Mouse (Mus musculus) hindbrain, postnatal 0 days (tissue): ENCODE results near the gene Itpr2. TPM values are rescaled to one million over a fixed set of nuclear protein-coding genes. Genes with fewer than 3 reads are reported as not detected.

Experiments used
- ATAC-seq: fragments of 200-750 bp; cut with Nextera tagmentation; 2 replicates; pipeline ENCODE4 v1.8.0; 2017; ENCODE audit warnings: mild to moderate bottlenecking, moderate TSS enrichment, moderate library complexity
- DNase-seq: peaks from one replicate; pipeline ENCODE4 v3.0.0-alpha.2; 2015; ENCODE audit warnings: low spot score
- H3K27ac ChIP-seq: fragments of 300-500 bp; sonication (generic); 2 replicates; pipeline ENCODE4 v1.5.1; 2014; ENCODE audit warnings: mild to moderate bottlenecking
- H3K27me3 ChIP-seq: fragments of 300-500 bp; sonication (generic); 2 replicates; pipeline ENCODE4 v1.6.1; 2014; ENCODE audit warnings: low read length, mixed read lengths; ENCODE audit not compliant: insufficient read depth
- H3K36me3 ChIP-seq: fragments of 300-500 bp; sonication (generic); 2 replicates; pipeline ENCODE4 v1.6.1; 2014; ENCODE audit warnings: low read length, mixed read lengths; ENCODE audit not compliant: insufficient read depth
- H3K4me1 ChIP-seq: fragments of 300-500 bp; sonication (generic); 2 replicates; pipeline ENCODE4 v1.6.1; 2014; ENCODE audit warnings: antibody characterized with exemption, low read length, mixed read lengths; ENCODE audit not compliant: insufficient read depth
- H3K4me2 ChIP-seq: fragments of 300-500 bp; sonication (generic); 2 replicates; pipeline ENCODE4 v1.6.1; 2014; ENCODE audit warnings: low read depth, mild to moderate bottlenecking, low read length, moderate library complexity, mixed read lengths
- H3K4me3 ChIP-seq: fragments of 300-500 bp; sonication (generic); 2 replicates; pipeline ENCODE4 v1.5.1; 2014; ENCODE audit warnings: low read length
- H3K9ac ChIP-seq: fragments of 300-500 bp; sonication (generic); replicated peaks from 2 replicates; pipeline ENCODE4 v1.6.1; 2014; ENCODE audit warnings: mild to moderate bottlenecking, low read length, moderate library complexity, mixed read lengths
- H3K9me3 ChIP-seq: fragments of 300-500 bp; sonication (generic); 2 replicates; pipeline ENCODE4 v1.6.1; 2016; ENCODE audit warnings: low read length, mixed read lengths
- CTCF ChIP-seq: IDR thresholded peaks from 2 replicates; pipeline ENCODE4 v1.5.1; 2016; ENCODE audit warnings: antibody characterized with exemption, control low read depth, low read depth
- WGBS: fragments of 180-500 bp; shearing (Covaris S2); extraction: QIAGEN DNeasy Blood & Tissue Kit; methylation state at CpG from one replicate; pipeline ENCODE4 v1.1.7; 2014; 5-methylcytosine and 5-hydroxymethylcytosine counted together
- polyA plus RNA-seq: library from polyadenylated mRNA; unstranded; fragments of >200 nt; fragmentation: Nextera tagmentation; extraction: Ambion mirVana; gene quantifications from 2 replicates; pipeline ENCODE4 v1.2.1, GENCODE M21; 2015
- total RNA-seq: library from RNA; depleted of rRNA; stranded (reverse); fragments of >200 nt; gene quantifications from 2 replicates; pipeline ENCODE4 v1.2.3, GENCODE M21; 2014

The Itpr2 gene
- total and polyA plus RNA-seq, 2 experiments from 2014 or later, result 15.3 to 15.7 TPM

GRCm38 (mm10) chr6:146245888-146246287 is 256.1 kb downstream of the Itpr2 start:
- ATAC-seq (no peak), DNase-seq (no peak)
- H3K27ac ChIP-seq, result no peak overlapping the region
- H3K27me3 ChIP-seq, result no peaks in the 10 kb centered on the region
- no peak overlapping the region for H3K4me3 ChIP-seq
- WGBS, result 81% methylated on average over 9 of the region's 9 CpGs
- no peak overlapping the region for H3K9ac ChIP-seq
- H3K36me3 ChIP-seq, result no peaks in the 10 kb centered on the region
- no peaks in the 10 kb centered on the region for H3K4me1 ChIP-seq
- no peak overlapping the region for H3K4me2 ChIP-seq
- TF ChIP-seq CTCF, result no peak
- peaks cover 4% of the 10 kb centered on the region; the same call in 1 of the 2 replicates for H3K9me3 ChIP-seq

GRCm38 (mm10) chr6:146243068-146243467 is 259.0 kb downstream of the Itpr2 start:
- no peak overlapping the region for H3K4me2 ChIP-seq
- peaks cover 4% of the 10 kb centered on the region; the same call in 1 of the 2 replicates for H3K9me3 ChIP-seq
- no peaks in the 10 kb centered on the region for H3K27me3 ChIP-seq
- 71% methylated on average over 5 of the region's 5 CpGs for WGBS
- no peaks in the 10 kb centered on the region for H3K4me1 ChIP-seq
- DNase-seq (no peak), ATAC-seq (no peak)
- H3K27ac ChIP-seq, result no peak overlapping the region
- no peak overlapping the region for H3K9ac ChIP-seq
- no peak overlapping the region for H3K4me3 ChIP-seq
- no peaks in the 10 kb centered on the region for H3K36me3 ChIP-seq
- TF ChIP-seq CTCF, result no peak

- no peak for ATAC-seq
- H3K36me3 ChIP-seq, result no peaks in the 10 kb centered on the region
- no peaks in the 10 kb centered on the region for H3K27me3 ChIP-seq
- peaks cover 4% of the 10 kb centered on the region; the same call in 1 of the 2 replicates for H3K9me3 ChIP-seq
- WGBS, result 87% methylated on average over 3 of the region's 3 CpGs
- H3K4me2 ChIP-seq, result no peak overlapping the region
- no peak overlapping the region for H3K9ac ChIP-seq
- DNase-seq, result no peak
- H3K4me1 ChIP-seq, result no peaks in the 10 kb centered on the region
- no peak overlapping the region for H3K27ac ChIP-seq
- H3K4me3 ChIP-seq, result no peak overlapping the region
- no peak for TF ChIP-seq CTCF
Measured at GRCm38 (mm10) chr6:146241336-146241735, 260.7 kb downstream of the Itpr2 start.

- ATAC-seq (0 out of 2 replicates have a peak, but pooled peaks have one; percentile 24), DNase-seq (peak; percentile 47)
- Histone ChIP-seq H3K4me2 (no peak overlapping the region), H3K27me3 (no peaks in the 10 kb centered on the region), H3K36me3 (no peaks in the 10 kb centered on the region), H3K4me3 (no peak overlapping the region), H3K4me1 (no peaks in the 10 kb centered on the region), H3K27ac (no peak overlapping the region), H3K9ac (no peak overlapping the region), H3K9me3 (no peaks in the 10 kb centered on the region)
- 30% methylated on average over 3 of the region's 3 CpGs for WGBS
- no peak for TF ChIP-seq CTCF
Measured at GRCm38 (mm10) chr6:146235165-146235564, 266.9 kb downstream of the Itpr2 start.

GRCm38 (mm10) chr6:146234417-146234816 is 267.6 kb downstream of the Itpr2 start:
- TF ChIP-seq CTCF, result no peak
- H3K36me3 ChIP-seq, result no peaks in the 10 kb centered on the region
- no peak overlapping the region for H3K4me2 ChIP-seq
- no peaks in the 10 kb centered on the region for H3K9me3 ChIP-seq
- H3K4me3 ChIP-seq, result no peak overlapping the region
- 55% methylated on average over 1 of the region's 1 CpGs for WGBS
- ATAC-seq (no peak), DNase-seq (peak; percentile 20)
- no peaks in the 10 kb centered on the region for H3K27me3 ChIP-seq
- H3K27ac ChIP-seq, result no peak overlapping the region
- H3K9ac ChIP-seq, result no peak overlapping the region
- H3K4me1 ChIP-seq, result no peaks in the 10 kb centered on the region

- Histone ChIP-seq H3K36me3 (no peaks in the 10 kb centered on the region), H3K4me3 (no peak overlapping the region), H3K4me2 (no peak overlapping the region), H3K4me1 (no peaks in the 10 kb centered on the region), H3K9ac (no peak overlapping the region), H3K9me3 (no peaks in the 10 kb centered on the region), H3K27me3 (no peaks in the 10 kb centered on the region), H3K27ac (no peak overlapping the region)
- no peak for TF ChIP-seq CTCF
- ATAC-seq, result no peak
- 91% methylated on average over 6 of the region's 6 CpGs for WGBS
- DNase-seq, result no peak
Measured at GRCm38 (mm10) chr6:146230903-146231302, 271.1 kb downstream of the Itpr2 start.

- H3K4me1 ChIP-seq, result no peaks in the 10 kb centered on the region
- no peaks in the 10 kb centered on the region for H3K9me3 ChIP-seq
- no peak overlapping the region for H3K4me2 ChIP-seq
- DNase-seq, result peak; percentile 25
- WGBS, result 51% methylated on average over 9 of the region's 9 CpGs
- no peak for ATAC-seq
- no peaks in the 10 kb centered on the region for H3K27me3 ChIP-seq
- H3K27ac ChIP-seq, result no peak overlapping the region
- H3K9ac ChIP-seq, result no peak overlapping the region
- no peak overlapping the region for H3K4me3 ChIP-seq
- TF ChIP-seq CTCF, result no peak
- H3K36me3 ChIP-seq, result no peaks in the 10 kb centered on the region
Measured at GRCm38 (mm10) chr6:146230373-146230788, 271.6 kb downstream of the Itpr2 start.
